Mouse (Mus musculus) ovary, postnatal 36 days (tissue): ENCODE measurements at regions not wholly inside any gene's neighbourhood (a gene's known extent, or its start where the extent isn't known, plus 50 kb on each side); places are given as distances from the start of the nearest gene placed in this dataset.

Experiments used
- DNase-seq: peaks from one replicate; pipeline ENCODE4 v3.0.0; 2022; ENCODE audit warnings: low spot score, mixed read lengths

DNA sequence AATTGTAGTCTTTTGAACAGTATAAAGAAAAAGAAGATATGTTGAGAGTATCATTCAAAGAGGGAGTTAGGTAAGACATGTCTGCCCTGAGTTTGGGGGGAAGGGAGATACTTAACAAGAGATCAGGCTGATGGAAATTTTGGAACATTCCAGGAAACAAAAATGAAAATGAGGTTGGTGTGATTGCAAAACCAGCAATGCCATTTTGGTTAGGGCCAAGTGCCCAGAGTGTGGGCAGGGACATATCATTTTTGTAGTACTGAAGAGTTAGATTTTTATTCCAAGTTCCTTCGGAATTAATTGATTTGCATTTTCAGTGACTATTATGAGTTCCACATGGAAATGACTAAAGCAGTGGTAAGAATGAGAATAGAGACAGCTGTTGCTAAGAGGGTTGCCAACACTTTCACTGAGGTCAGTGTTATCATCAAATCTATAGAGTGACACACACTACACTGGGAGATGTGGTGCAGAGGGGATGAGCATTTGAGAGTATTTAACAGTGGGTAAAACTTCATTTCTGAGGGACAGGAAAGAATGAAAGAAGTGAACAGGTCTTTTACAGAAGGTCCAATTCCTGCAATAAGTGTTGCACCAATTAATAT lies 105.1 kb upstream of the Erbb4 start:
- no peak for DNase-seq

- no peak for DNase-seq
These were observed 94.9 kb upstream of the Erbb4 start for GRCm38 (mm10) chr1:69202745-69203144.

DNA sequence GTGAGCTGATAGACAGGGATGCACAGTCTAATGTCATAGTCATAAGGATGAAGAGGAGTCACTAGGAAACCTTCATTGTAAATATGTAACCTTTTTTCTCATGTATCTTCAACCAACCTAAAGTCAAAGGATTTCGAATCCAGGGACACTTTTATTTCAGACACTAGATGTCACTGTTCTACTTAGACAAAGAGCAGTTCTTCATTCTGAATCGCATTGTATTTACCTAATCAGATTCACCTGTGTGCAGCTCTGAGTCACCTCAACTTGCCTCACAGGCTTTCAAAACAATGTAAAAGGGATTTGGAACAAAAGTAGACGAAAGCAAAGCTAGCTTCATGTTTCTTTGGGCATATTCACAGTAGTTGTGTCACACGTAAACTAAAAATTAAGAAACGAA lies 57.3 kb upstream of the Erbb4 start:
- DNase-seq, result no peak
